ENCODE assay signal across 8 mouse cellular contexts in genomic region chr5:121376972-121377371, GRCm38 (mm10). TPM values are rescaled to one million over a fixed set of nuclear protein-coding genes. Genes with fewer than 3 reads are reported as not detected.
DNase-seq lines count a peak whose midpoint lies in the region; ATAC-seq and TF ChIP-seq lines count a peak whose summit lies in the region.
"Not testable (repeated sequence)": the region's sequence is repeated elsewhere in the genome, so short reads cannot be mapped to it uniquely, and the experiment has no call there.

No protein-coding gene starts in this region.

- peak; percentile 67 for TF ChIP-seq CTCF in stomach, postnatal 0 days (IDR thresholded peaks at IDR 0.05; ENCODE audit: low read depth)

- not testable (repeated sequence) for ATAC-seq in midbrain, embryonic 11.5 days (ENCODE audit: low FRiP score); stomach, postnatal 0 days (ENCODE audit: low FRiP score, low TSS enrichment)

- peaks cover 29% of the 10 kb centered on the region for H3K36me3 ChIP-seq in midbrain, embryonic 11.5 days (ENCODE audit: control insufficient read depth, insufficient read depth, low read length)
- peaks cover 57% of the 10 kb centered on the region for H3K36me3 ChIP-seq in stomach, postnatal 0 days (ENCODE audit: control insufficient read depth, insufficient read depth, low read length)

- H3K9ac ChIP-seq in midbrain, embryonic 11.5 days (ENCODE audit: low read length); stomach, postnatal 0 days (ENCODE audit: low read length): not testable (repeated sequence)

- peak; percentile 83 for DNase-seq in 416B (ENCODE audit: low read depth)
- DNase-seq in MN1 (ENCODE audit: low spot score), result peak; percentile 46
- peak; percentile 45 for DNase-seq in c-Kit-positive CD71-positive TER-119-positive erythroid progenitor cells, embryonic 14.5 days (ENCODE audit: low spot score)
- peak; percentile 31 for DNase-seq in forelimb bud, embryonic 11.5 days (ENCODE audit: low read depth, low spot score)
- peak; percentile 23 for DNase-seq in kidney, adult 18-20 months
- peak; percentile 42 for DNase-seq in liver
- DNase-seq in midbrain, embryonic 11.5 days (ENCODE audit: low spot score, missing footprints), result peak; percentile 82
- peak; percentile 56 for DNase-seq in stomach, postnatal 0 days (ENCODE audit: low spot score)

- not testable (repeated sequence) for H3K27ac ChIP-seq in midbrain, embryonic 11.5 days (ENCODE audit: low read depth, low read length); stomach, postnatal 0 days (replicated peaks)

- H3K4me2 ChIP-seq in midbrain, embryonic 11.5 days; stomach, postnatal 0 days (replicated peaks; ENCODE audit: low read depth): not testable (repeated sequence)

- not testable (repeated sequence) for H3K4me3 ChIP-seq in midbrain, embryonic 11.5 days (ENCODE audit: low read depth, low read length); stomach, postnatal 0 days (ENCODE audit: low read depth, low read length)

- 77% methylated on average over 5 of the region's 5 CpGs for WGBS in midbrain, embryonic 11.5 days
- WGBS in stomach, postnatal 0 days, result 75% methylated on average over 5 of the region's 5 CpGs

- H3K9me3 ChIP-seq in midbrain, embryonic 11.5 days (ENCODE audit: control insufficient read depth, low read length); stomach, postnatal 0 days (ENCODE audit: control insufficient read depth, low read length): not testable (repeated sequence)

- H3K27me3 ChIP-seq in midbrain, embryonic 11.5 days (ENCODE audit: control insufficient read depth, insufficient read depth, low read length); stomach, postnatal 0 days (ENCODE audit: control insufficient read depth, insufficient read depth, low read length): not testable (repeated sequence)

- TF ChIP-seq EP300 in stomach, postnatal 0 days (optimal IDR thresholded peaks at IDR 0.05), result not testable (repeated sequence)

- H3K4me1 ChIP-seq in midbrain, embryonic 11.5 days (ENCODE audit: control insufficient read depth, insufficient read depth, low read length); stomach, postnatal 0 days (replicated peaks; ENCODE audit: control insufficient read depth, insufficient read depth): not testable (repeated sequence)

RNA-seq across cellular contexts. Expression of gene Trafd1, which starts 8.5 kb away (rescaled TPM):
- 84.0 and 87.5 TPM in 2 replicates for polyA plus RNA-seq in midbrain, embryonic 11.5 days (2014; fragmentation: Nextera tagmentation; extraction: Ambion mirVana)
- 57.2 and 61.2 TPM in 2 replicates for polyA plus RNA-seq in stomach, postnatal 0 days (2015; fragmentation: Nextera tagmentation; extraction: Ambion mirVana)

RNA-seq across cellular contexts. Expression of gene Naa25, which starts 20.8 kb away (rescaled TPM):
- polyA plus RNA-seq in midbrain, embryonic 11.5 days (2014; fragmentation: Nextera tagmentation; extraction: Ambion mirVana), result 46.9 and 51.7 TPM in 2 replicates
- 21.6 and 22.0 TPM in 2 replicates for polyA plus RNA-seq in stomach, postnatal 0 days (2015; fragmentation: Nextera tagmentation; extraction: Ambion mirVana)

Comparison
In these comparisons a context has a peak if more than half of its experiments do, and no peak if none do; other contexts are left out.
1. DNase-seq: peak in every context shown above with its lines; median percentile 83 in 416B; 82 in midbrain, embryonic 11.5 days; 56 in stomach, postnatal 0 days; 46 in MN1; 45 in c-Kit-positive CD71-positive TER-119-positive erythroid progenitor cells, embryonic 14.5 days; 42 in liver; 31 in forelimb bud, embryonic 11.5 days; 23 in kidney, adult 18-20 months.